Mouse (Mus musculus): ENCODE results near the gene Wipf2.

DNA sequence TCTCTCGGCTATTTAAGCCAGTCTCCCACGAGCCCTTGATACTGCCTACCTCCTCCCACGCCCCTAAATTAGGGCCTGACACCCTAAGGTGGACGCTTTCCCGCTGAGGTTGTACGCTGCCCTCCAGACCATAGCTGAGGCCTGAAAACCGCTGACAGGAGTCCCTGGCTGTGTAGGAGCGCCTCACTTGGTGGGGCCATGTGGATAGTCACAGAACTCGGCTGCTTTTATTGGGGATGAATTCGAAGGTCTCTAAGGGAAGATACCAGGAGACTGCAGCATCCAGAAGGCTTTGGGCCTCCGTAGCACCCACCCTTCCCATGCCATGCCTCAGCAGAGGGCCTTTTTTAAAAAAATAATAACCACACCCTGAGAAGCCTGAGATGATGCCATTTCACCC lies 25.5 kb upstream of the Wipf2 start:
- TF ChIP-seq FLI1 (IDR thresholded peaks at IDR 0.05; ENCODE audit: low read length) (no peak), GATA1 (IDR thresholded peaks at IDR 0.05; ENCODE audit: borderline replicate concordance, low read length) (no peak)

Measured in megakaryocyte, embryonic 14.5 days (primary cell).